Mouse (Mus musculus): Measurements from ENCODE around the gene Glra4. TPM values are rescaled to one million over a fixed set of nuclear protein-coding genes. Genes with fewer than 3 reads are reported as not detected.

Glra4 gene
- total and polyA plus RNA-seq, 2 experiments from 2014 or later, result not detected

DNA sequence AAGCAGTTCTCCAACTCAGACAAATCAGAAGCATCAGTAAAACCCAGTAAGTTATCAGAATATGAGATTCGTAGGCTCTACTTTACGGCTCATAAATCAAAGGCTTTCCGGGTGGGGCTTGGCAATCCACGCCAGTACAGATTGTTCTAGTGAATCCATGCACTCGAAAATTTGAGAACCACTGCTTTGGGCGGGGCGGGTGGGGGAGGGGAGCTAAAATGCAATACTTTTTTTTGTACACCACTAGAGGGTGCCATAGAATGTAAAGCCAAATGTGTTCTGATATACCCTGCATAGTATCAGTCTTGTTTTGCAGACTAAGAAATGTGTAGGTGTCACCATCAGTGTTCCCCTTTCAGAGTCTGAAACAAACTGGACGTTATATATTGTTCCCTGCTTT is 35.3 kb downstream of the Glra4 start:
- DNase-seq (ENCODE audit: low spot score) (peak; percentile 22), ATAC-seq (no peak)
- Histone ChIP-seq H3K4me3 (ENCODE audit: low read length) (no peak overlapping the region), H3K4me1 (ENCODE audit: insufficient read depth, low read length) (no peaks in the 10 kb centered on the region), H3K4me2 (ENCODE audit: low read depth, low read length) (no peak overlapping the region), H3K27me3 (ENCODE audit: insufficient read depth, low read length) (no peaks in the 10 kb centered on the region), H3K36me3 (ENCODE audit: insufficient read depth, low read length) (no peaks in the 10 kb centered on the region), H3K9ac (replicated peaks; ENCODE audit: low read length) (no peak overlapping the region), H3K9me3 (ENCODE audit: low read length) (no peaks in the 10 kb centered on the region), H3K27ac (no peak overlapping the region)
- 73% methylated on average over 8 of the region's 8 CpGs for WGBS
- peak; percentile 45 for TF ChIP-seq CTCF (IDR thresholded peaks at IDR 0.05; ENCODE audit: low read depth)

DNA sequence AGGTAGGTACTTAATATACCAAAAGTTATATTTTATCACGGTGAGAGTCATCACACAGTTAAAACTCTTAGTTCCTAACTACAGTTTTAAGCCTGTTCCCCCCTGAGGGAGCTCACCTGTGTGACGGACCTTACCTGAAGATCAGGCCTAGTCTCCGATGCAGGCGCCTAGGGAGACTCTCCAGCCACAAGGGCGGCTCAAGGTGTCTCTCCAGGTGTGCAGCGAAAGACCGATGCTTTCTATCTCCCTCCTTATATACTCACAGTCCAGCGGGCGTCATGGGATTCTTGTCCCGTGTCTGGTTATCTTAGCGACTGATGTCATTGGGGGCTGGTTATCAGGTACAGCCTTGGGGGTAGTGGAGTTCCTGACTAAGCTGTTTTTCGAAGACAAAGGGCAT is 36.5 kb downstream of the Glra4 start, which contains the start of gene Morf4l2:
TSS of gene Morf4l2 (minus strand) at position 232 of the 400 bp plus-strand sequence.
- H3K9ac ChIP-seq (replicated peaks; ENCODE audit: low read length), result peak within 1 kb of the TSS; percentile 53
- peak within 1 kb of the TSS; percentile 37 for H3K4me3 ChIP-seq (ENCODE audit: low read length)
- peak within 1 kb of the TSS; percentile 54 for H3K4me2 ChIP-seq (ENCODE audit: low read depth, low read length)
- no peak for TF ChIP-seq CTCF (IDR thresholded peaks at IDR 0.05; ENCODE audit: low read depth)
- DNase-seq (ENCODE audit: low spot score) (no peak), ATAC-seq (no peak)
- no peaks in the 10 kb centered on the region for H3K4me1 ChIP-seq (ENCODE audit: insufficient read depth, low read length)
- no peaks in the 10 kb centered on the region for H3K27me3 ChIP-seq (ENCODE audit: insufficient read depth, low read length)
- H3K9me3 ChIP-seq (ENCODE audit: low read length), result no peaks in the 10 kb centered on the region
- H3K27ac ChIP-seq, result peak within 1 kb of the TSS; percentile 86
- 87% methylated on average over 12 of the region's 12 CpGs for WGBS
- H3K36me3 ChIP-seq (ENCODE audit: insufficient read depth, low read length), result no peaks in the 10 kb centered on the region

DNA sequence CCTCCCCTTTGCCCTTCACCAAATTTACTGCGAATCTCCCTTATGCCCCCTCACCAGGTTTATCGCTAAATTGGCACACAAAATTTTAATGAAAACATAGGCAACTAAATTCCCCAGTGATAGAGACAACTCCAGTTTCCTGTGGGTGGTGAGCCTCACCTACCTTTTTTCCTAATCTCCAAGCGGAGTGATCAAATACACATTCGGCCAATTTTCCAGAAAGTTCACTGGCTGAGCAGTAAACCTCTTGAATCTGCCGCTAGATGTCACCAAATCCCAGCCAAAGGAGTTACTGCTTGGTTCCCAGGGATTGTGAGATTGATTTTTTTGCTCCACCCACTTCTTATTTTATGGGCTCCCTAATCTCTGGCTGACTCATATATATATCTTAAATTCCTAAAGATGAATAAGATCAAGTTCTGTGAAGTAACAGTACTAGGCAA is 37.3 kb downstream of the Glra4 start:
- Histone ChIP-seq H3K9me3 (ENCODE audit: low read length) (no peaks in the 10 kb centered on the region), H3K9ac (replicated peaks; ENCODE audit: low read length) (peak overlapping the region; percentile 53), H3K27ac (peak overlapping the region; percentile 86), H3K4me1 (ENCODE audit: insufficient read depth, low read length) (no peaks in the 10 kb centered on the region), H3K36me3 (ENCODE audit: insufficient read depth, low read length) (no peaks in the 10 kb centered on the region), H3K4me2 (ENCODE audit: low read depth, low read length) (peak overlapping the region; percentile 54), H3K4me3 (ENCODE audit: low read length) (peak overlapping the region; percentile 37), H3K27me3 (ENCODE audit: insufficient read depth, low read length) (no peaks in the 10 kb centered on the region)
- TF ChIP-seq CTCF (IDR thresholded peaks at IDR 0.05; ENCODE audit: low read depth), result peak; percentile 73
- WGBS, result 31% methylated on average over 5 of the region's 5 CpGs
- DNase-seq (ENCODE audit: low spot score) (peak; percentile 88), ATAC-seq (no peak)

DNA sequence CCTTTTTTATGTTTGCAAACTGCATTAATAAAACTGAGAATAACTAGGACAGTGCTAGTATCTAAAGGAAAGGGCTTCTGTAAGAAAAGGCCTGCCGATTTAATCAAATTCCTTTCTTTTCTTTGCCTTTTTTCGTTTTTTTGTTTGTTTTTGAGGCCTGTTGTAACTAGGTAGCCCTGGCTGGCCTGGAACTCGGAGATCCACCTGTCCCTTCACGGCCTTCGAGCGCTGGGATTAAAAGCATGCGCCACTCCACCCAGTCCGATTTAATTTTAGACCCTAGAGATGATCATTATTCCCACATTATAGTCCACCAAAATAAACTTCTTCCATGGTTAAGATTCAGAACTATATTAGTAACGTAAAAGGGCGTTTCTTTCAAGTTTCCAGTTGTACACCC is 37.7 kb downstream of the Glra4 start:
- H3K27me3 ChIP-seq (ENCODE audit: insufficient read depth, low read length), result no peaks in the 10 kb centered on the region
- H3K27ac ChIP-seq, result peak overlapping the region; percentile 86
- peak overlapping the region; percentile 37 for H3K4me3 ChIP-seq (ENCODE audit: low read length)
- H3K9ac ChIP-seq (replicated peaks; ENCODE audit: low read length), result peak overlapping the region; percentile 53
- H3K36me3 ChIP-seq (ENCODE audit: insufficient read depth, low read length), result no peaks in the 10 kb centered on the region
- no peaks in the 10 kb centered on the region for H3K4me1 ChIP-seq (ENCODE audit: insufficient read depth, low read length)
- H3K4me2 ChIP-seq (ENCODE audit: low read depth, low read length), result peak overlapping the region; percentile 54
- WGBS, result 34% methylated on average over 10 of the region's 10 CpGs
- ATAC-seq (no peak), DNase-seq (ENCODE audit: low spot score) (no peak)
- H3K9me3 ChIP-seq (ENCODE audit: low read length), result no peaks in the 10 kb centered on the region
- no peak for TF ChIP-seq CTCF (IDR thresholded peaks at IDR 0.05; ENCODE audit: low read depth)

DNA sequence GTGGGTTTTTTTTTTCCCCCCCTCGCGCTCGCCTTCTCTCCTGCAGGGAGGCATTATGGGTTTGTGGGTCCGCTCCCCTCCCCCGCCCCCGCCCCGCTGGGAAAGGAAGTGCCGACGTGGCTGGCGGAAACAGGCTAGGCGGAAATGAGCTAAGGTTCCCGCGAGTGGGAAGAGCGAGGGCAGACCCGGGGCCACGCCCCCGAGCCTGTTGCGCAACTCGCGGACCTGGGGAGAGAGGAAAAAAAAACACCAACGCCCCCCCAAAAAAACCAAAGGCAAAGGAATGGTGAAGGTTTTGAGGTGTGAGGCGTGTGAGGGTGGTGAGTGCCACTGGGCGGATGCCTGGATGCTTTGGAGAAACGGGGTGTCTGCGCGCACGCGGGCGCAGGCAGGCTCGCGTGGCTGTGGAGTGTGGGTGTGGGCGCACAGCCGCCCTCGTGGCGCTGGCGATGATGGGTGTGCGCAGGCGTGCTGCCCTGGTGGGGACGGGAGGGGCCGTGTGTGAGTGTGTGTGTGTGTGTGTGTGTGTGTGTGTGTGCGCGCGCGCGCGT is 38.2 kb downstream of the Glra4 start:
- Histone ChIP-seq H3K4me3 (ENCODE audit: low read length) (peak overlapping the region; percentile 37), H3K4me2 (ENCODE audit: low read depth, low read length) (peak overlapping the region; percentile 54), H3K9ac (replicated peaks; ENCODE audit: low read length) (peak overlapping the region; percentile 53), H3K27me3 (ENCODE audit: insufficient read depth, low read length) (no peaks in the 10 kb centered on the region), H3K9me3 (ENCODE audit: low read length) (no peaks in the 10 kb centered on the region), H3K27ac (peak overlapping the region; percentile 86), H3K4me1 (ENCODE audit: insufficient read depth, low read length) (no peaks in the 10 kb centered on the region), H3K36me3 (ENCODE audit: insufficient read depth, low read length) (no peaks in the 10 kb centered on the region)
- ATAC-seq, result peak; percentile 75
- 30% methylated on average over 46 of the region's 46 CpGs for WGBS
- no peak for TF ChIP-seq CTCF (IDR thresholded peaks at IDR 0.05; ENCODE audit: low read depth)
- DNase-seq (ENCODE audit: low spot score), result peak; percentile 85

DNA sequence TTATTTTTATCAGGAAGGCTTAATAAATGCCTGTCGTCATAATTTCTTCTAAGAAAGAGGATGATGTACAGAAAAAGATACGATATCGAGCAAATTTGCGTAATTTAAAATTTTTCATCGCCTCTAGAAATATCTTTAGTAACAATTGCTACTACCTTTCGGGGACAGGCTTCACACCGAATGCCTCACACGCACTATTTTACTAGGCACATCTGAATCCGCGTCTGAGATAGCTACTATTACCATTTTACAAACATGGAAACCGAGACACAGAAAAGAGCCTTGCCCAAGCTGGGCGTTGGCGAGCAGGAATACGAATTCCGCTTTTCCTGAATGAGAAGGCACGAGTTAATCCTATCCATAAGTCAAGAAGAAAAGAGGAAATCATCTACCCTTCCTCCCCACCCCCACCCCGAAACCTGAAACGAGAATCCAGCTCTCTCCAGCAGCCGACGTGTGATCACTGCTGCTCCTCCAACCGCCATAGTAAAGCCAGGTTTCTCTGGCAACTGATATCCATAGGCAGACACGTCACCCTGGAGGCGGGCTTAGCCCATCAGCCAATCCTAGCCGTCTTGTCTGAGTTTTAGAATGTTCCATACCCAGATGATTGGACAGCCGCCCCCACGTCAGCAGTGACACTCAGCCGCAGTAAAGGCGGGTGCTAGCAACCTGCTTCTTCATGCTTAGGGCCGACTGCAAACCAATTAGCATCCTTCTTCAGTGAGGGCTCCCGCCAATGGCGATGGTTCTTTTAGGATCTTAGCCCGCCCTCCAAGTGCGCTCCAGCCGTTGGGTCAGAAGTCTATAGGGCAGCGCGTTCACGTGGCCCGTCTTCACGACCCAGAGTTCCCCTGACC is 38.9 kb downstream of the Glra4 start:
- Histone ChIP-seq H3K4me3 (ENCODE audit: low read length) (peak overlapping the region; percentile 56), H3K27me3 (ENCODE audit: insufficient read depth, low read length) (no peaks in the 10 kb centered on the region), H3K27ac (peak overlapping the region; percentile 87), H3K9ac (replicated peaks; ENCODE audit: low read length) (peak overlapping the region; percentile 68), H3K4me1 (ENCODE audit: insufficient read depth, low read length) (no peaks in the 10 kb centered on the region), H3K4me2 (ENCODE audit: low read depth, low read length) (peak overlapping the region; percentile 54), H3K9me3 (ENCODE audit: low read length) (no peaks in the 10 kb centered on the region), H3K36me3 (ENCODE audit: insufficient read depth, low read length) (no peaks in the 10 kb centered on the region)
- WGBS, result 28% methylated on average over 39 of the region's 39 CpGs
- DNase-seq (ENCODE audit: low spot score) (peak; percentile 95), ATAC-seq (peak; percentile 98)
- TF ChIP-seq CTCF (IDR thresholded peaks at IDR 0.05; ENCODE audit: low read depth), result no peak

Data from hindbrain, postnatal 0 days (tissue).